Mouse (Mus musculus): ENCODE data around the gene Rnf34.

Gene Rnf34

GRCm38 (mm10) chr5:122872626-122873025 is 22.8 kb downstream of the Rnf34 start:
- no peak for DNase-seq (ENCODE audit: extremely low read depth, low read depth)

- no peak for DNase-seq (ENCODE audit: extremely low read depth, low read depth)
Measured at GRCm38 (mm10) chr5:122873573-122873972, 23.7 kb downstream of the Rnf34 start.

DNA sequence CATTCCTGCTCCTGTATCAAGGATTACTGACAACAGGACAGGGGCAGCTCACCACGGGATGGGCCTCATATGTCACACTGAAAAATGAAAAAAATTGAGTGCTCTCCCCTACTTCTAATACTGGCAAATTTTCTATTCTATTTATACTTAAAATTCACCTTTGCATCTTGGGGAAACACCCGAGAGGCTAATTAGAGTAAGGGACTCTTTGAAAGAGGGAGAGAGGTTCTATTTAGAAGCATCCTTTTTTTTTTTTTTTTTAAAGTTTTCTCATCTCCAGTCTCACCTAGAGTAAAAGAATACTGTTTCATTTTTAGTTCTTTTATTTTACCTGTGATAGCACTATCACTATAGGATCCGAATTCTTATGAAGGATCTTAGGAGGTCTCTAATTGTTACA is 24.5 kb downstream of the Rnf34 start:
- DNase-seq (ENCODE audit: extremely low read depth, low read depth), result no peak

GRCm38 (mm10) chr5:122876671-122877070 is 26.8 kb downstream of the Rnf34 start:
- no peak for DNase-seq (ENCODE audit: extremely low read depth, low read depth)

DNA sequence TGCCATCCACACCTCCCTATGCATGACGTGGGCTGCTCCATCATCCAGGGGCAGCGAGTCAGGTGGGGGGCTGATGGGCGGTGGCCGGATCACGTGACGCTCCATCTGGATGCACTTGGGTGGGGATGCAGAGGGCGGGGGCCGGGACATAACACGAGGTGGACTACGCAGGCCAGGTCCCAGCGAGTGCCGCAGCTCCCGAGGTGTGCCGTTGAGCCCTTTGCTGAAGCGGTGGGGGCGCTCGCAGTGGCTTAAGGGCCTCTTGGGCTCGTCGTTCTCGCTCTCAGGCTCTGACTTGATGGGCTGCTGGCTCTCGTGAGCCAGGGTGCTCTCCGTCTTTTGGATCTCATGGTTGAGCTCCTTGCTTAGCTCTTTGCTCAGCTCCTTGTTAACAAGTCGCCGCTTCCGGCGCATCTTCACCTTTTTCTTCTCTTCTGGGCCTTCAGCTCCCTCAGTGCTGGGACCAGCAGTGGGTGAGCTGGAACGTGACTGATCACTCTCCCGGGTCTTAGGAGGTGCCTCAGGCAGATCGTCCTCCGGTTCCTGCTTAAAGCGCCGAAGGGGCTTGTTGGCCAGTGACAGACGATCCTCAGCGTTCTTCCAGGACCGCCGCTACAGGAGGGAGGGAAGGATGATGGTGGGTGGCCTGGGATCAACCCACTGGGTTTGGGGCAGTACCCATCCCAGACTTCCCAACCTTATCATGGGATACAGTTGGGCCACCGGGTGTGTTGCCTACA is 30.6 kb downstream of the Rnf34 start:
- DNase-seq (ENCODE audit: extremely low read depth, low read depth), result no peak

GRCm38 (mm10) chr5:122881313-122881712 is 31.5 kb downstream of the Rnf34 start:
- no peak for DNase-seq (ENCODE audit: extremely low read depth, low read depth)

- DNase-seq (ENCODE audit: extremely low read depth, low read depth), result no peak
Measured at GRCm38 (mm10) chr5:122882256-122883050, 32.6 kb downstream of the Rnf34 start.

- no peak for DNase-seq (ENCODE audit: extremely low read depth, low read depth)
Measured at GRCm38 (mm10) chr5:122883237-122883636, 33.4 kb downstream of the Rnf34 start.

- DNase-seq (ENCODE audit: extremely low read depth, low read depth), result no peak
Measured at GRCm38 (mm10) chr5:122883652-122884235, 33.9 kb downstream of the Rnf34 start.

DNA sequence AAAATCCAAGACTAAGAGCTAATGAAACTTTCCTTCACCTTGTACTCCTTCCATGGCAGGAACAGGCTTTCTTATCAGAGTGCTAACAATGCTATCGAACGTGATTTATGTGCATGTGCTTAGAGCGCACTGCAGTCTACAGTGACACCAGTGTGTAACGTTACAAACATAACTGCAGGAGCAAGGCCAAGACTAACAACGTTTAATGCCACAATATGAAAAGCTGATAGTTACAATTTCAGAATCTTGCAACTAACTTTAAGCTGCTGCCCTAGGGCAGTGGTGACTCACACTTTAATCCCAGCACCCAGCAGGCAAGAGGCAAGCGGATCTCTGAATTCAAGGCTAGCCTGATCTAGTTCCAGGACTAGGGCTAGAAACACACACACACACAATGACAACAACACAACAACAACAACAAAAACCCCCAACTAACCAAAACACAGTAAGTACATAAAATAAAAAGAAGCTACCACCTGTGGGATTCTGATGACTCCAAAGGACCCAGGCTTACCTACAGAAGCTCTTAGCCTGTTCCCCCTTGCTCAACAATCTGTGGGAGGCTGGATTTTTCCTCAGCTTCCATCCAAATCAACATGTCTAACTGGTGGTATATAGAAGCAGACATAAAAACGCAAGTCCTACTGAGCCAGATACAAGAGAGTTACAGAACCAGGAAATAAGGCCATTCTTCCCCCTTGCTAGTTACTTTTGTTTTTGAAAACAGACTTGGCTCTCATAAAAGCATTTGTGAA is 34.9 kb downstream of the Rnf34 start:
- no peak for DNase-seq (ENCODE audit: extremely low read depth, low read depth)

DNA sequence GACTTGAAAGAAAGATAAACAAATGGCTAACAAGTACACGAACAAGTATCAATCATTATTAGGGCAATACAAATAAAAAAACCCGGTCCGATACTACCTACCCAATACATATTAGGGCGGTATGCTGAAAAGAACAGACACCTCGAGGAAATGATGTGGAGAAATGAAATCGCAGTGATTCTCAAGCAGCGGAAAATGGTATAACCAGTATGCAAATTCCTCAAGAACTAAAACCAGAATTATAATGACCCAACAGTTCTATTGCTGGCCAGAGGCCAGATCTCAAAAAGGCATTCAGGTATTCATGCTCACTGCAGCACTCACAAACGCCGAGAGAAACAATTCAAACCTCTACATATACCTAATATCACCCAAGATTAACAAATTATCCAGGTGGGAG is 37.2 kb downstream of the Rnf34 start:
- DNase-seq (ENCODE audit: extremely low read depth, low read depth), result no peak

DNA sequence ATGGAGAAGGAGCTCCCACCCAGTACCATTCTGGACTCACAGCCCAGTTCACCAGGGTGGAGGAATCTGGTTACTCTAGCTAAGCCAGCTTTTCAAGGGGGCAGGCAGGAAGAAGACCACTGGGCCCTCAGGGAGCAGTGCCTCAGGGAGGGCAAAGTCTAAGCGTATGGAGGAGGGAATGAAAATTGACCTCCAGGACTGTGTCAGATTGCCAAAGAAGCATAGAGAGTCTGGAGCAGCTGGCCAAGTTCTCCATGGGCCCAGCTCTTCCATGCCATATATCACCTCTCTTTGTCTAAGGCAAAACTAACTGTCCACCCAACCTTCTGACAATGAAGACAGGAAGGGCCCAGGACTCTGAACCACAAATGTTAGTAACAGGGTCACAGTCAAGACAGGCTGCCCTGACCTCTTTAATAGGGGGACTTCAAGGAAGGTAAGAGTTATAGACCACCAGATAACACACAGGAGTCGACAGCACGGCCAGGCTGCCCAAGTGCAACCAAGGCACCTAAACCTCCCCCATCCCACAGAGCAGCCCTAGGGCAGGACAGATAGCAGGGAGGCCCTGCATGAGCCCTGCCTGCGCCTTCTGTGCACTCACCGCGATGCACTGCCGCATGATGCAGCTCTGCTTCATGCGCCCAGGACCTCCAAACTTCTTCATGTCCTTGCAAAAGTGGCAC is 38.2 kb downstream of the Rnf34 start:
- DNase-seq (ENCODE audit: extremely low read depth, low read depth), result no peak

GRCm38 (mm10) chr5:122888612-122889214 is 38.9 kb downstream of the Rnf34 start:
- no peak for DNase-seq (ENCODE audit: extremely low read depth, low read depth)

DNA sequence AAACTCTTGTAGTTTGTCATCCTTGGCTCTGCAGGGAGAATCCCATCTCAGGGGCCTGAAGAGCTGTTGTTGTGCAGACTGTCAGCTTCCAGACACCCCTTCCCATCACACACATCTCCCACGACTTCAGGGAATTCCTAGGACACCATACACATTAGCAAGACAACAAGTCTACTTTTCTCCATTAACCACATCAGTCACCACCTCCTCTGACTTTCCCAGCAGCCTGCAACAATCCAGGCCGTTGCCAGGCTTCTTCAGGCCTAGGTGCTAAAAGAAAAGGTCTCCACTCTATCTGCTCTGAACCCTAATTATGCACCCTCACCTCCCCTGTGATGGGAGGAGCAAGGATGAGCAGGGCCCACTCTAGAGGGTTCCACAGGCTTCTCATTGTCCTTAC is 40.5 kb downstream of the Rnf34 start:
- DNase-seq (ENCODE audit: extremely low read depth, low read depth), result no peak

DNA sequence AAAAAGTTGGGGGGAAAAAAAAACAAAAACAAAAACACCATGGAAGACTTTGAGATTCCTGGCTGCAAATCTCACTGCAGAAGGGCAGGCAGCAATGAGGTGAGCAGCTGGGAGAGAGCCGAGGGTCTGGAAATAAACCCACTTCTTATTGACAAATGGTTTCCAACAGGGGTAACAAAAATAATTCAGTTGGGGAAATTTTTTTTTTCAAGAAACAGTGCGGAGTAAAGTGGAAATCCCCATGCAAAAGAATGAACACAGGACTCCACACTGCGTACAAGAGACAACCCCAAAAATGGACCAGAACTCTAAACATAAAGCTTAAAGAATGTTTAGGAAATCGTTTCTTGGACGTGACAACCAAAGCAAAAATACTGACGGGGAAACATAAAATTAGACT is 43.4 kb downstream of the Rnf34 start:
- DNase-seq (ENCODE audit: extremely low read depth, low read depth), result no peak

GRCm38 (mm10) chr5:122894007-122894637 is 44.3 kb downstream of the Rnf34 start:
- no peak for DNase-seq (ENCODE audit: extremely low read depth, low read depth)

DNA sequence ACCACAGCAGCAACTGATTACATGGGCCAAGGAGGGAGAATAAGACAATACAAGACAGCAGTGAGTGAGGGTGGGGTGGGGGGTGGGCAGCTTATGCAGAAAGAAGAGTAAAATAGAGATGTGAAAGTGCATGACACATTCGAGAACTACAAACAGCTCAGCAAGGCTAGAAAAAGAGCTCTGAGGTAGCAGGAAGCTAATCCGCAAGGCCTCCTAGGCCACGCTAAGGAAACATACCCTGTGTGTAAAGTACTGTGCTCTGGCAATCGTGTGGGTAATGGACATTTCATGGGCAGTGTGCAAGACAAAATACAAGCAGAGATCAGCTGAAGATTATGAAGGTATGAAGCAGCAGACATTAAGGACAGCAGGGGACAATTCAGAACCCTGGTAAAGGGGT is 45.0 kb downstream of the Rnf34 start:
- DNase-seq (ENCODE audit: extremely low read depth, low read depth), result no peak

DNA sequence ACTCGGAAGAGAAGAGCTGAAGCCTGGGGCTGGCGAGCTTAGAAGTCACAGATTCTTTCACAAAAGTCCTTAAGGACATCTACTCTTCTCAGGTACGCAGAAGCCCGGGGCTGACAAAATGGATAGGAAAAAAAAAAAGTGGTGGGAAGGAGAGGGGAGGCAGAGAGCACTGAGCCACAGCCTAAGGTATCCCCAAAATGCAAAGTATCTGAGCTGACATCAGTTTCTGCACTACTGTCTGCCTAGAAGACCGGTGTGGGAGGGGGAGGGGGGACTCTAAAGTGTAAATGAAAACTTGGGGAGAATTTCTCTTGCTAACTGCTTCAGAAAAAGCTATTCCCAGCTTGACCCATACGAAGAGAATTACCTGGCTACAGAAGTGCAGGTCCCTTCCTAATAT is 48.3 kb downstream of the Rnf34 start:
- DNase-seq (ENCODE audit: extremely low read depth, low read depth), result no peak

- DNase-seq (ENCODE audit: extremely low read depth, low read depth), result no peak
Measured at GRCm38 (mm10) chr5:122898963-122899776, 49.3 kb downstream of the Rnf34 start.
